Mouse (Mus musculus): ENCODE results near the gene Gm128. TPM values are rescaled to one million over a fixed set of nuclear protein-coding genes. Genes with fewer than 3 reads are reported as not detected.
A peak's percentile ranks its signal among the peaks of the same experiment; 100 is the strongest.

Gm128 gene
- under 1 TPM in 1 of 2 experiments, not detected in 1; 0.12 TPM for total RNA-seq (2021)

- intact Hi-C loops (cut with DNase I), result no loop called here
- no peak for DNase-seq
These were observed at the start of gene Gm128 for GRCm38 (mm10) chr3:95241498-95241897. Gene Gm128, minus strand, starts transcription at chr3:95241598.

GRCm38 (mm10) chr3:95291041-95291440, 49.6 kb upstream of the Gm128 start:
- DNase-seq, result no peak
- intact Hi-C loops (cut with DNase I), result no loop called here

GRCm38 (mm10) chr3:95290156-95290555, 48.8 kb upstream of the Gm128 start:
- intact Hi-C loops (cut with DNase I), result no loop called here

GRCm38 (mm10) chr3:95289419-95289818, 48.0 kb upstream of the Gm128 start:
- no peak for DNase-seq
- intact Hi-C loops (cut with DNase I), result no loop called here

More at GRCm38 (mm10) chr3:95290156-95290555, 48.8 kb upstream of the Gm128 start:
- DNase-seq, result no peak

GRCm38 (mm10) chr3:95287541-95287940, 46.1 kb upstream of the Gm128 start:
- intact Hi-C loops (cut with DNase I), result no loop called here

GRCm38 (mm10) chr3:95286510-95286909, 45.1 kb upstream of the Gm128 start:
- intact Hi-C loops (cut with DNase I), result no loop called here
- DNase-seq, result no peak

More at GRCm38 (mm10) chr3:95287541-95287940, 46.1 kb upstream of the Gm128 start:
- DNase-seq, result no peak

- DNase-seq, result no peak
- intact Hi-C loops (cut with DNase I), result no loop called here
These were observed 44.6 kb upstream of the Gm128 start for GRCm38 (mm10) chr3:95286011-95286410.

- intact Hi-C loops (cut with DNase I), result no loop called here
- no peak for DNase-seq
These were observed 44.0 kb upstream of the Gm128 start for GRCm38 (mm10) chr3:95285390-95285789.

GRCm38 (mm10) chr3:95284501-95285281, 43.3 kb upstream of the Gm128 start:
- DNase-seq, result no peak
- intact Hi-C loops (cut with DNase I), result no loop called here

GRCm38 (mm10) chr3:95284062-95284461, 42.7 kb upstream of the Gm128 start:
- intact Hi-C loops (cut with DNase I), result no loop called here
- no peak for DNase-seq

GRCm38 (mm10) chr3:95283589-95283941, 42.2 kb upstream of the Gm128 start:
- intact Hi-C loops (cut with DNase I), result loop anchor here (2.0 kb wide), 1 partner anchor 31 kb away; the partner anchor contains the start of gene Cers2
- DNase-seq, result no peak

- intact Hi-C loops (cut with DNase I), result loop anchor here (2.0 kb wide), 1 partner anchor 32 kb away; the partner anchor contains the start of gene Cers2
- DNase-seq, result peak; percentile 89 to 92
These were observed 41.6 kb upstream of the Gm128 start for GRCm38 (mm10) chr3:95282865-95283588.

GRCm38 (mm10) chr3:95282381-95282864, 41.0 kb upstream of the Gm128 start:
- peak; percentile 61 to 67 for DNase-seq
- intact Hi-C loops (cut with DNase I), result loop anchor here (2.0 kb wide), 1 partner anchor 32 kb away; the partner anchor contains the start of gene Cers2

GRCm38 (mm10) chr3:95281216-95282126, 40.1 kb upstream of the Gm128 start, which contains the start of the genes Mindy1 and Prune1:
Gene Mindy1, plus strand, starts transcription at chr3:95281345.
Gene Prune1, minus strand, starts transcription at chr3:95282076.
- intact Hi-C loops (cut with DNase I), result loop anchor here (2.0 kb wide), 1 partner anchor 33 kb away; the partner anchor contains the start of gene Cers2
- DNase-seq, result peak; percentile 99

- intact Hi-C loops (cut with DNase I), result no loop called here
- DNase-seq, result peak; percentile 36 to 47
These were observed 39.3 kb upstream of the Gm128 start for GRCm38 (mm10) chr3:95280747-95281146.

- peak; percentile 49 to 59 for DNase-seq
- intact Hi-C loops (cut with DNase I), result no loop called here
These were observed 35.8 kb upstream of the Gm128 start for GRCm38 (mm10) chr3:95277149-95277551.

GRCm38 (mm10) chr3:95276428-95276934, 35.1 kb upstream of the Gm128 start:
- intact Hi-C loops (cut with DNase I), result no loop called here
- DNase-seq, result no peak

GRCm38 (mm10) chr3:95275161-95275560, 33.8 kb upstream of the Gm128 start:
- DNase-seq, result no peak
- intact Hi-C loops (cut with DNase I), result no loop called here

GRCm38 (mm10) chr3:95274453-95274852, 33.1 kb upstream of the Gm128 start:
- intact Hi-C loops (cut with DNase I), result no loop called here
- DNase-seq, result no peak

GRCm38 (mm10) chr3:95273471-95273870, 32.1 kb upstream of the Gm128 start:
- no peak for DNase-seq
- intact Hi-C loops (cut with DNase I), result no loop called here
